ENCODE assay signal across 11 mouse cellular contexts in genomic region chr10:108389927-108390287, GRCm38 (mm10). TPM values are rescaled to one million over a fixed set of nuclear protein-coding genes. Genes with fewer than 3 reads are reported as not detected.
DNase-seq lines count a peak whose midpoint lies in the region; ATAC-seq and TF ChIP-seq lines count a peak whose summit lies in the region.
"Had no signal": no experiment of that assay in that cellular context is flagged by ENCODE, and none has a peak within 500 bp of the region (broad histone marks: within the 10 kb centered on the region; RNA-seq: fewer than 3 reads in every experiment).

No protein-coding gene starts in this region.

- no peak overlapping the region for H3K4me2 ChIP-seq in hindbrain, embryonic 13.5 days
- H3K4me2 ChIP-seq: limb, embryonic 15.5 days had no signal

- DNase-seq in gastrocnemius, adult 2 months = peak; percentile 52
- no peak for DNase-seq in gastrocnemius, adult 18-20 months (ENCODE audit: low spot score)
- DNase-seq in Muller cell, postnatal 12 days (ENCODE audit: inconsistent ontology term) = peak; percentile 55
- peak; percentile 65 for DNase-seq in mesoderm, embryonic 11.5 days (ENCODE audit: low read depth, low spot score)
- DNase-seq in spleen, postnatal 36 days (ENCODE audit: low spot score in 2 of 2) = no peak
- DNase-seq in adrenal gland, postnatal 4 days (ENCODE audit: low spot score in 2 of 2) = no peak
- DNase-seq in urinary bladder, adult 2 months (ENCODE audit: low spot score) = no peak
- DNase-seq: cerebellum, adult 11 months had no signal

- ATAC-seq in hindbrain, embryonic 13.5 days (ENCODE audit: low FRiP score) = peak; percentile 61

- intact Hi-C loops in gastrocnemius, adult 2 months (cut with DNase I) = no loop called here

- H3K9me3 ChIP-seq in hindbrain, embryonic 13.5 days = no peaks in the 10 kb centered on the region
- H3K9me3 ChIP-seq: limb, embryonic 15.5 days had no signal

- H3K4me1 ChIP-seq in hindbrain, embryonic 13.5 days (replicated peaks) = peaks cover 23% of the 10 kb centered on the region
- H3K4me1 ChIP-seq: limb, embryonic 15.5 days had no signal

- no peak for TF ChIP-seq CTCF in gastrocnemius, adult 2 months (IDR thresholded peaks at IDR 0.05)

- H3K27ac ChIP-seq in gastrocnemius, adult 2 months = no peak overlapping the region
- H3K27ac ChIP-seq in hindbrain, embryonic 13.5 days = no peak overlapping the region
- H3K27ac ChIP-seq: limb, embryonic 15.5 days had no signal

- H3K36me3 ChIP-seq in hindbrain, embryonic 13.5 days = no peaks in the 10 kb centered on the region
- H3K36me3 ChIP-seq: limb, embryonic 15.5 days had no signal

- no peak overlapping the region for H3K4me3 ChIP-seq in gastrocnemius, adult 2 months
- H3K4me3 ChIP-seq in hindbrain, embryonic 13.5 days = no peak overlapping the region
- H3K4me3 ChIP-seq: limb, embryonic 15.5 days had no signal

- WGBS in hindbrain, embryonic 13.5 days = 34% methylated on average over 4 of the region's 4 CpGs

- H3K27me3 ChIP-seq in hindbrain, embryonic 13.5 days = no peaks in the 10 kb centered on the region
- H3K27me3 ChIP-seq: CH12.LX; limb, embryonic 15.5 days had no signal

- H3K9ac ChIP-seq in hindbrain, embryonic 13.5 days = no peak overlapping the region
- H3K9ac ChIP-seq: limb, embryonic 15.5 days had no signal

RNA-seq across cellular contexts. Expression of gene Pawr, which starts 58.0 kb away (rescaled TPM):
- 1 to 10 TPM in 1 of 2 experiments, under 1 TPM in 1; 0.99 to 1.0 TPM for total RNA-seq in gastrocnemius, adult 2 months (2021)
- total RNA-seq in gastrocnemius, adult 18-20 months (2021) = 1 to 10 TPM; 1.1 TPM
- polyA plus RNA-seq in hindbrain, embryonic 13.5 days (2015; fragmentation: Nextera tagmentation; extraction: Ambion mirVana) = 3.2 and 4.6 TPM in 2 replicates
- total RNA-seq in adrenal gland, postnatal 4 days (2021) = 10 to 100 TPM in 1 of 2 experiments, 1 to 10 TPM in 1; 9.1 to 13.4 TPM
- polyA plus RNA-seq in urinary bladder, adult 2 months (2012; rRNA removed) = 60.2 and 68.4 TPM in 2 replicates
- total RNA-seq: CH12.LX had no signal

Comparison
In these comparisons a context has a peak if more than half of its experiments do, and no peak if none do; other contexts are left out.
1. DNase-seq: peak in gastrocnemius, adult 2 months (single experiment), Muller cell, postnatal 12 days (single experiment) and mesoderm, embryonic 11.5 days (single experiment); none in gastrocnemius, adult 18-20 months (single experiment), spleen, postnatal 36 days (0 of 2), adrenal gland, postnatal 4 days (0 of 2) and urinary bladder, adult 2 months (single experiment).
2. RNA of gene Pawr, which starts 58.0 kb away (total RNA-seq): 9.1 to 13.4 TPM in adrenal gland, postnatal 4 days; 1.1 TPM in gastrocnemius, adult 18-20 months and 0.99 to 1.0 TPM in gastrocnemius, adult 2 months; every median in the first group is over 4 times any median in the second.